Mouse (Mus musculus): ENCODE measurements around the gene Gm17660. TPM values are rescaled to one million over a fixed set of nuclear protein-coding genes. Genes with fewer than 3 reads are reported as not detected.

Gm17660 gene
- polyA plus RNA-seq, 1 experiment from 2014 or later = not detected

DNA sequence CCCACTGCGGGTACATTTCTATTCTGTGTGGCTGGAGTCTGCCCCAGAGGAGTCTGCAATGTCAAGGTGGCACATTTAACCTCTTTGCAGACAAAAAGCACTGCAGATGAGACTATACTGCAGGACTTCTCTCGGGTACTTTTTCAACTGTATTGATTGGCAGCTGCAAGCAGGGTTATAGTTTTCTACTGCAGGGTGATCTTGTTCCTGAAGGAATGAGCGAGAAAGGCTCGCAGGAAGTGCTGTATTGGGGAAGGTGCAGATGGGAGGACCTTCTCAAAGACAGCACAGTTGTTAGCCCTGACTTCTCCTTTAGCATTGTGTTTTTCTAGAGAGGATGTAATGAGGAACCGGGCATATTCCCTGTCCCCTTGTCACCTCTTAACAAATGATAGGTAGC, 35.1 kb upstream of the Gm17660 start:
- peak overlapping the region; percentile 35 for H3K9ac ChIP-seq (replicated peaks; ENCODE audit: low read depth)
- 17% methylated on average over 5 of the region's 5 CpGs for WGBS
- no peak for TF ChIP-seq EP300 (IDR thresholded peaks at IDR 0.05)
- no peak for TF ChIP-seq CTCF (IDR thresholded peaks at IDR 0.05)

DNA sequence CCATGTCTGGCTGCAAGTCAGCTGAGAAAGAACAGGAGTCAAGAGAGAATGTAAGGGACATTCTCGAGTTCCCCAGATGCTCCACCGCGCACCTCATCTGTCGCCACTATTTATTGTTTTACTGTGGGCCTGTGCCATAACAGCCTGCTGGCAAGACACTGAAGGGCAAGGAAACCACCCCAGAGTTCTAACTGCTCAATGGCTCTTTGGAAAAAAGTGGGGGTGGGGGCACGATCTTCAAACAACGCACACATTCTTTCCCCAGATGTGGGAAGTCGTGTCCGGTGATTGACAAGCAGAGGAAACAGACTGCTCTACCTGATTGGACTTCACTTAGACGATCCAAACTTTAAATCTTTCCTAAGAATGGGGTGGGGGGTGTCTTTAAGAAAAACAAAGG, 34.6 kb upstream of the Gm17660 start:
- peak overlapping the region; percentile 35 for H3K4me3 ChIP-seq (ENCODE audit: low read depth, low read length)
- WGBS = 5% methylated on average over 9 of the region's 9 CpGs
- TF ChIP-seq EP300 (IDR thresholded peaks at IDR 0.05) (peak; percentile 33), CTCF (IDR thresholded peaks at IDR 0.05) (peak; percentile 12; the same call in 1 of the 2 replicates)
- H3K36me3 ChIP-seq (ENCODE audit: insufficient read depth, low read length) = no peaks in the 10 kb centered on the region
- H3K9ac ChIP-seq (replicated peaks; ENCODE audit: low read depth) = peak overlapping the region; percentile 35; the same call in 1 of the 2 replicates
- H3K27me3 ChIP-seq (replicated peaks; ENCODE audit: insufficient read depth, low read length) = no peaks in the 10 kb centered on the region
- DNase-seq (ENCODE audit: low spot score) (peak; percentile 77), ATAC-seq (peak; percentile 27)
- H3K27ac ChIP-seq (ENCODE audit: low read length) = peak overlapping the region; percentile 90
- H3K4me2 ChIP-seq (replicated peaks; ENCODE audit: low read depth, low read length) = peak overlapping the region; percentile 56
- H3K4me1 ChIP-seq (ENCODE audit: insufficient read depth, low read depth, low read length) = peaks cover 20% of the 10 kb centered on the region; the same call in 1 of the 2 replicates
- H3K9me3 ChIP-seq (ENCODE audit: low read length) = no peaks in the 10 kb centered on the region

More for the DNA sequence above, 35.1 kb upstream of the Gm17660 start:
- DNase-seq (ENCODE audit: low spot score) (no peak), ATAC-seq (no peak)
- peak overlapping the region; percentile 90 for H3K27ac ChIP-seq (ENCODE audit: low read length)
- H3K4me2 ChIP-seq (replicated peaks; ENCODE audit: low read depth, low read length) = peak overlapping the region; percentile 56
- no peaks in the 10 kb centered on the region for H3K9me3 ChIP-seq (ENCODE audit: low read length)
- H3K27me3 ChIP-seq (replicated peaks; ENCODE audit: insufficient read depth, low read length) = no peaks in the 10 kb centered on the region
- H3K36me3 ChIP-seq (ENCODE audit: insufficient read depth, low read length) = no peaks in the 10 kb centered on the region
- peaks cover 20% of the 10 kb centered on the region; the same call in 1 of the 2 replicates for H3K4me1 ChIP-seq (ENCODE audit: insufficient read depth, low read depth, low read length)
- peak overlapping the region; percentile 35 for H3K4me3 ChIP-seq (ENCODE audit: low read depth, low read length)

DNA sequence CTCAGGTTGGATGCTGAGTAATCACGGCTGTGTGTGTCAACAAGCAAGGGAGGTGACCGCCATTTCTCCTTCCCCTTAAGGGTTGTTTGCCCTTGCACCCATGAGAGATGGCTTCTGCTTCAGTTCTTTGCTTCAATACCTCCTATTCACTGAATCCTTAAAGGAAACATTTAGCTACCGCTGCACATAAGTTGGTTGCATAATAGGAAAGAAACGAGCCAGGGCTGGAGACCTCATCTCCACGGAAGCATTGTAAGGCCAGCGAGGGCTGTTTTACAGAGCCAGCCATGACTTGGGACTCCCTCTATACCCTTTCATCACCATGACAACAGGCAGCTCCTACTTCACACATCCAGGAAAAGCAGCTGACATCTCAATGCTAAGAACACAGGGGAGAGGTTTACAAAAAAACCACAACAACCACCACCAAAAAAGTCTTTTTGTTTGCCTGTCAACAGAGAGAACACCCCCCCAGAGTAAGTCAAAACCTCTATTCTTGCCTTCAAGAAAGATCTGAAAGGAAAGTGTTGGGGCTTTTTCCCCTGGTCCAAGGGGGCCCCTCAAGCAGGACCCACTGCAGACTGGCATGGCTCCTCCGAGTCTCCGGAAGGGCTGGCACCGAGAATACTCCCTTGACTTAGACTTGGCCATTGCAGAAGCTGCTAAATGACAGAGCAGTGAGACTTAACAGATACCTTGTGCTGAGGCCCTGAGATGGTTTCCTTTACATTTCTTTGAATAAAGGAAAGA, 32.9 kb upstream of the Gm17660 start:
- H3K4me3 ChIP-seq (ENCODE audit: low read depth, low read length) = 0 out of 2 replicates have a peak overlapping the region, but pooled peaks have one; percentile 5
- no peak for ATAC-seq
- no peak for TF ChIP-seq EP300 (IDR thresholded peaks at IDR 0.05)
- TF ChIP-seq CTCF (IDR thresholded peaks at IDR 0.05) = no peak

DNA sequence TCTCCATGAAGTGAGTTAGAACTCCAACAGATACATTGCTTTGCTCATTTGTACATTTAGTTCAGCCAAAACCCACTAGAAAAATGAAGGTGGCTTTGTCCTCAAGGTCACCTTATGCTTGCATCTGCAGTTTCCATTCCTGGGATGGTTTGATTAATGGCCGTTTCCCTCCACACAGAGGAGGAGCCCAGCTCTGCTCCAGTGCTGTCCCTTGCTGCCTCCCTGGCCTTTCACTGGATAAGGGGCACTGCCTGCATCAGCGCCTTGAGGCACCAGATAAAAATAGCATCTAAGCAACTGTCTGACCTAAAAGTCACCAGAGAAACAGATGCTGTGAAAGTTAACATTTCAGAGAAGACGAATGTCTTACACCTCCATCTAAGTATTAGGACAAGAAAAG, 32.1 kb upstream of the Gm17660 start:
- Histone ChIP-seq H3K27ac (ENCODE audit: low read length) (peak overlapping the region; percentile 90), H3K9me3 (ENCODE audit: low read length) (no peaks in the 10 kb centered on the region), H3K4me2 (replicated peaks; ENCODE audit: low read depth, low read length) (peak overlapping the region; percentile 56), H3K4me3 (ENCODE audit: low read depth, low read length) (no peak overlapping the region), H3K36me3 (ENCODE audit: insufficient read depth, low read length) (no peaks in the 10 kb centered on the region), H3K27me3 (replicated peaks; ENCODE audit: insufficient read depth, low read length) (no peaks in the 10 kb centered on the region), H3K4me1 (ENCODE audit: insufficient read depth, low read depth, low read length) (peaks cover 16% of the 10 kb centered on the region; the same call in 1 of the 2 replicates), H3K9ac (replicated peaks; ENCODE audit: low read depth) (no peak overlapping the region)
- TF ChIP-seq EP300 (IDR thresholded peaks at IDR 0.05) (no peak), CTCF (IDR thresholded peaks at IDR 0.05) (no peak)
- DNase-seq (ENCODE audit: low spot score) (peak; percentile 50), ATAC-seq (peak; percentile 48)
- 35% methylated on average over 3 of the region's 3 CpGs for WGBS

More for the DNA sequence above, 32.9 kb upstream of the Gm17660 start:
- Histone ChIP-seq H3K36me3 (ENCODE audit: insufficient read depth, low read length) (no peaks in the 10 kb centered on the region), H3K9me3 (ENCODE audit: low read length) (no peaks in the 10 kb centered on the region), H3K4me1 (ENCODE audit: insufficient read depth, low read depth, low read length) (peaks cover 20% of the 10 kb centered on the region; the same call in 1 of the 2 replicates), H3K4me2 (replicated peaks; ENCODE audit: low read depth, low read length) (peak overlapping the region; percentile 56), H3K27ac (ENCODE audit: low read length) (peak overlapping the region; percentile 90), H3K9ac (replicated peaks; ENCODE audit: low read depth) (no peak overlapping the region), H3K27me3 (replicated peaks; ENCODE audit: insufficient read depth, low read length) (no peaks in the 10 kb centered on the region)
- WGBS = 21% methylated on average over 9 of the region's 9 CpGs
- DNase-seq (ENCODE audit: low spot score) = peak; percentile 64

DNA sequence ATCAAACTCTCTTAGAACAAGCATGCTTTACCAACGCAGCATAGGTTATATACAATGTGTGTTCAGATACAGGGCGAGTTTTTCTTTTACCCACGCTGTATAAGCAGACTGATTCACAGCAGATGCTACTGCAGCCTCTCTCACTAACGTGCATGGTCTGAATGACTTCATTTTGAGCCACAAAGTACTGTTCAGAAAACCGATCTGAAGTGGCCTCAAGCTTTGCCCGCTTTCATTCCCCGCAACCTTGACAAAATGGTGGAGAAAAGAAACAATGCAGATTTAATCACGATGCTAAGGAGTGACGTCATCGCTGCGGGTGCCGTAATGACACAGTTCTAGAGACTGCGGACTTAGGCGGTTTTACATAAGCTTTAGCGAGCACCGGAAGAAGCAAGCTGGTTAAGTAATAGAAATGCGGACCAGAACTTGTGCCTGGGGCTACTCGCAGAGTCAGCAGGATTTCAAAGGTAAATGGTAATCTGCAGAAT, 31.5 kb upstream of the Gm17660 start:
- ATAC-seq = no peak
- WGBS = 20% methylated on average over 18 of the region's 18 CpGs
- Histone ChIP-seq H3K4me1 (ENCODE audit: insufficient read depth, low read depth, low read length) (peaks cover 16% of the 10 kb centered on the region; the same call in 1 of the 2 replicates), H3K4me3 (ENCODE audit: low read depth, low read length) (peak overlapping the region; percentile 10; the same call in 1 of the 2 replicates), H3K4me2 (replicated peaks; ENCODE audit: low read depth, low read length) (peak overlapping the region; percentile 56), H3K9ac (replicated peaks; ENCODE audit: low read depth) (no peak overlapping the region; the same call in 1 of the 2 replicates), H3K36me3 (ENCODE audit: insufficient read depth, low read length) (no peaks in the 10 kb centered on the region), H3K27ac (ENCODE audit: low read length) (peak overlapping the region; percentile 66), H3K27me3 (replicated peaks; ENCODE audit: insufficient read depth, low read length) (no peaks in the 10 kb centered on the region), H3K9me3 (ENCODE audit: low read length) (no peaks in the 10 kb centered on the region)
- peak; percentile 61 for DNase-seq (ENCODE audit: low spot score)
- TF ChIP-seq EP300 (IDR thresholded peaks at IDR 0.05) = no peak
- TF ChIP-seq CTCF (IDR thresholded peaks at IDR 0.05) = no peak

DNA sequence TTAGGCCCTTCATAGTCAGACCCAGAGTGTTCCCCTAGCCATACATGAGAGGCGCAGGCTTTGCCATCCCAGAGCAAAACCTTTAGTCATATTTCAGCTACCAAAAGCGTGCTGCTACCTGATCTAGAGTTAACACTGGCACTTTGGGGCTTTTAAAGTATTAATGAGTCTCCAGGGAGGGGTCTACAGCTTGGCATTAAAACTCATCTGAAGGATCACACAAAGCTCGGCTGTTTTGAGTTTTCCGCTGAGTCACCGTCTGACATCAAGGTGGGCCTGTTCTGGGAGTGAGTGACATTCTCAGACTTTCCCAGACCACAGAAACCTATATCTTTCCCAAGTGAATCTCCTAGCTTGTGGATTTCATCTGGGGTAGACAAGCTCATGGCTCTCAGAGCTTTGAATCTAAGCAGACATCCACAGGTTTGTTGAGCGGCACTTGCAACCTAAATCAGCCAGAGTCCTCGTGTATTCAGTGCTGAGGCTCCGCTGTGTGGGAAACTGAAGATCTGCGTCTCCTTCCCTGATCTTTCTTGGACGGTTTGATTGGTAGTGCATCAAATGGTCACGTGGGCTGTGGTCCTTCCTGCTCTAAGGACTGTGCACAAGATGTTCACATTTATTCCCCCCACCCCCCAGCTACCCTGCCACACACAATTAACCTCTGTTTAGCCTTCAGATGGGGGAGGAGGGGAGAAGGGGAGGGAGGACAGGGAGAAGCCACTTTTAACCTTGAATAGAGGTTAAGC, 30.9 kb upstream of the Gm17660 start:
- peak overlapping the region; percentile 56 for H3K4me2 ChIP-seq (replicated peaks; ENCODE audit: low read depth, low read length)
- H3K4me1 ChIP-seq (ENCODE audit: insufficient read depth, low read depth, low read length) = peaks cover 16% of the 10 kb centered on the region; the same call in 1 of the 2 replicates
- no peaks in the 10 kb centered on the region for H3K27me3 ChIP-seq (replicated peaks; ENCODE audit: insufficient read depth, low read length)
- 48% methylated on average over 11 of the region's 11 CpGs for WGBS
- peak overlapping the region; percentile 66 for H3K27ac ChIP-seq (ENCODE audit: low read length)
- DNase-seq (ENCODE audit: low spot score) = no peak
- TF ChIP-seq EP300 (IDR thresholded peaks at IDR 0.05) (no peak), CTCF (IDR thresholded peaks at IDR 0.05) (no peak)
- 0 out of 2 replicates have a peak overlapping the region, but pooled peaks have one; percentile 10 for H3K4me3 ChIP-seq (ENCODE audit: low read depth, low read length)
- no peaks in the 10 kb centered on the region for H3K9me3 ChIP-seq (ENCODE audit: low read length)
- no peaks in the 10 kb centered on the region for H3K36me3 ChIP-seq (ENCODE audit: insufficient read depth, low read length)
- no peak for ATAC-seq
- H3K9ac ChIP-seq (replicated peaks; ENCODE audit: low read depth) = no peak overlapping the region
